Mouse (Mus musculus): Measurements from ENCODE around the gene Nmt2. TPM values are rescaled to one million over a fixed set of nuclear protein-coding genes. Genes with fewer than 3 reads are reported as not detected.

Gene Nmt2
- total RNA-seq, 2 experiments from 2014 or later: 15.3 to 17.6 TPM

Other genes with a start within 250 kb of the Nmt2 start
- 10 to 100 TPM; 30.5 to 33.7 TPM for gene Fam171a1, start 170.0 kb upstream of the Nmt2 start, total RNA-seq (2021)
- 1 to 10 TPM; 5.8 to 6.4 TPM for gene Rpp38, start 48.4 kb downstream of the Nmt2 start, total RNA-seq (2021)
- gene Acbd7, start 52.0 kb downstream of the Nmt2 start, total RNA-seq (2021): not detected
- gene Olah, start 113.0 kb downstream of the Nmt2 start, total RNA-seq (2021): not detected
- gene Meig1, start 138.4 kb downstream of the Nmt2 start, total RNA-seq (2021): 1 to 10 TPM in 1 of 2 experiments, under 1 TPM in 1; 0.93 to 1.5 TPM
- 1 to 10 TPM; 2.6 to 4.1 TPM for gene Dclre1c, start 139.9 kb downstream of the Nmt2 start, total RNA-seq (2021)
- gene Suv39h2, start 190.8 kb downstream of the Nmt2 start, total RNA-seq (2021): 1 to 10 TPM; 1.7 to 1.8 TPM
- 1 to 10 TPM; 2.1 to 2.2 TPM for gene Gm45902, start 228.6 kb downstream of the Nmt2 start, total RNA-seq (2021)
- 10 to 100 TPM; 33.4 to 35.3 TPM for gene Hspa14, start 228.6 kb downstream of the Nmt2 start, total RNA-seq (2021)
- gene Cdnf, start 228.8 kb downstream of the Nmt2 start, total RNA-seq (2021): 1 to 10 TPM; 6.7 to 9.9 TPM

Data from heart, postnatal 10 days (tissue).